Mouse (Mus musculus) lung, adult 2 months (tissue): ENCODE data around the gene Shbg.

Experiments used
- CTCF ChIP-seq: fragments of 200-500 bp; IDR thresholded peaks from 2 replicates; pipeline ENCODE4 v1.5.1; 2011; ENCODE audit warnings: mild to moderate bottlenecking, low read length, control low read depth; ENCODE audit not compliant: insufficient read depth
- POLR2A ChIP-seq: fragments of 200-500 bp; IDR thresholded peaks from 2 replicates; pipeline ENCODE4 v1.6.1; 2011; ENCODE audit warnings: low read depth, mild to moderate bottlenecking, control low read depth, low read length, borderline replicate concordance; ENCODE audit errors: extremely low read depth

DNA sequence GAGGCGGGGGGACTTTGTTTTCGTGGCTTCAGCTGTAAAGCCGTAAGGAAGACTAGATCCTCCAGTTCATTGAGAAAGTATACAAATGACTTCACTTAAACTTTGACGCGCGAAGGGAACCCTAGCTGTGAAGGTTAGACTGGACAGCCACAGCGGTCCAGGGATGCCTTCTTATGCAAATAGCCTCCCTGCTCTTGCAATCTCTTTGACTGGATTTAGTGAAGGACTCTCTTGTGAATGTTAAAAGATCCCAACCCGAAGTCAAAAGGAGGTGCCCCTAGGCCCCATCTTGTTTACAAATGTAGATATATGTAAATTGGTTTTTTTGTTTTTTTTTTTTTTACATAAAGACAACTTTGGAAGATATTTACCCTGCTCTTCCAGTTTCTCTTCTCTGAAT, 35.9 kb downstream of the Shbg start:
- TF ChIP-seq POLR2A, result no peak
- TF ChIP-seq CTCF, result no peak
